Mouse (Mus musculus) liver, postnatal 0 days (tissue): ENCODE measurements around the gene Ccdc194.

ENCODE experiments used
- CTCF ChIP-seq: sonication (generic); IDR thresholded peaks from 2 replicates; pipeline ENCODE4 v1.5.1; 2016; ENCODE audit warnings: antibody characterized with exemption, low read depth
- EP300 ChIP-seq: IDR thresholded peaks from 2 replicates; pipeline ENCODE4 v1.6.1; 2016; ENCODE audit warnings: antibody characterized with exemption, low read depth, mild to moderate bottlenecking

GRCm38 (mm10) chr8:71487691-71488445, 37.6 kb downstream of the Ccdc194 start, which contains the start of gene Gtpbp3:
- peak; percentile 12; the same call in 1 of the 2 replicates for TF ChIP-seq CTCF
- TF ChIP-seq EP300: no peak
